14 mouse cellular contexts compared by ENCODE assay signal in the genomic region with DNA sequence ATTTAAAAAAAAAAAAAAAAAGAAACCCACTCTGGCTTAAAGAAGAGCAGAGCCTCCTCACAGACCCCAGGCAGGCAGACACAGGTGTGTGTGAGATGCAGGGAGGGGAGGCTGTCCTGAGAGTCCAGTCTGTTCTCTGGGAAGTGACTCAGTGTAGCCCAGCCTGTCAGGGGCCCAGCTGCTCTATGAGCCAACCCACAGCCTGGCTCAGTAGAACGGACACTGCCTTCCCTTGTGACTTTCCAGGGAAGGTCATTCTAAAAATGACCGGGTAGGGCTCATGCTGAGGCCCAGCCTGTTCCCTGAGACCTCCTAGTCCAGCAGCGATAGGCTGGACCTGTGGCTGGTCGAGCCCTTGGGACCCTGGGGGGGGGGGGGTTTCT.
DNase-seq lines count a peak whose midpoint lies in the region; ATAC-seq lines count a peak whose summit lies in the region.
"Had no signal": no experiment of that assay in that cellular context is flagged by ENCODE, and none has a peak within 500 bp of the region (broad histone marks: within the 10 kb centered on the region; RNA-seq: fewer than 3 reads in every experiment).

No protein-coding gene starts in this region.

- H3K4me1 ChIP-seq in embryonic facial prominence, embryonic 11.5 days (ENCODE audit: control insufficient read depth, insufficient read depth, low read length), result no peaks in the 10 kb centered on the region
- H3K4me1 ChIP-seq in embryonic facial prominence, embryonic 10.5 days, result peaks cover 15% of the 10 kb centered on the region
- H3K4me1 ChIP-seq in heart, embryonic 15.5 days (replicated peaks), result peaks cover 24% of the 10 kb centered on the region
- H3K4me1 ChIP-seq in midbrain, embryonic 13.5 days (replicated peaks), result peaks cover 27% of the 10 kb centered on the region

- no peaks in the 10 kb centered on the region for H3K27me3 ChIP-seq in embryonic facial prominence, embryonic 11.5 days (ENCODE audit: control insufficient read depth, insufficient read depth, low read length)
- H3K27me3 ChIP-seq in embryonic facial prominence, embryonic 10.5 days (replicated peaks; ENCODE audit: low read depth, poor library complexity, severe bottlenecking), result no peaks in the 10 kb centered on the region
- H3K27me3 ChIP-seq in heart, embryonic 15.5 days, result no peaks in the 10 kb centered on the region
- 0 out of 2 replicates have a peak, but pooled peaks cover 9% of the 10 kb centered on the region for H3K27me3 ChIP-seq in midbrain, embryonic 13.5 days

- 43% methylated on average over 4 of the region's 4 CpGs for WGBS in embryonic facial prominence, embryonic 11.5 days
- WGBS in embryonic facial prominence, embryonic 10.5 days, result 49% methylated on average over 4 of the region's 4 CpGs
- WGBS in heart, embryonic 15.5 days, result 15% methylated on average over 4 of the region's 4 CpGs
- WGBS in midbrain, embryonic 13.5 days, result 40% methylated on average over 4 of the region's 4 CpGs

- H3K9me3 ChIP-seq in embryonic facial prominence, embryonic 11.5 days (replicated peaks; ENCODE audit: control insufficient read depth, low read length), result no peaks in the 10 kb centered on the region
- no peaks in the 10 kb centered on the region for H3K9me3 ChIP-seq in embryonic facial prominence, embryonic 10.5 days
- no peaks in the 10 kb centered on the region for H3K9me3 ChIP-seq in heart, embryonic 15.5 days (replicated peaks)
- H3K9me3 ChIP-seq in midbrain, embryonic 13.5 days, result no peaks in the 10 kb centered on the region

- no peak overlapping the region for H3K4me3 ChIP-seq in embryonic facial prominence, embryonic 11.5 days (ENCODE audit: low read depth, low read length)
- no peak overlapping the region for H3K4me3 ChIP-seq in embryonic facial prominence, embryonic 10.5 days
- H3K4me3 ChIP-seq in heart, embryonic 15.5 days, result no peak overlapping the region
- no peak overlapping the region for H3K4me3 ChIP-seq in midbrain, embryonic 13.5 days (replicated peaks)
- H3K4me3 ChIP-seq: erythroblast, embryonic 14.5 days; gastrocnemius, adult 2 months had no signal

- no peak overlapping the region for H3K4me2 ChIP-seq in embryonic facial prominence, embryonic 11.5 days (ENCODE audit: low read depth, low read length)
- no peak overlapping the region for H3K4me2 ChIP-seq in heart, embryonic 15.5 days
- peak overlapping the region; percentile 15 for H3K4me2 ChIP-seq in midbrain, embryonic 13.5 days (replicated peaks)

- no peak for DNase-seq in embryonic facial prominence, embryonic 11.5 days (ENCODE audit: low spot score)
- DNase-seq in embryonic facial prominence, embryonic 10.5 days (ENCODE audit: low spot score), result no peak
- DNase-seq in MN1 (ENCODE audit: low spot score), result peak; percentile 34
- no peak for DNase-seq in lung, postnatal 25 days (ENCODE audit: low spot score)
- DNase-seq in lung, postnatal 10 days, result no peak
- DNase-seq: gastrocnemius, adult 2 months; kidney, postnatal 36 days had no signal

- H3K9ac ChIP-seq in embryonic facial prominence, embryonic 11.5 days (replicated peaks; ENCODE audit: low read length), result no peak overlapping the region
- H3K9ac ChIP-seq in heart, embryonic 15.5 days, result no peak overlapping the region
- H3K9ac ChIP-seq in midbrain, embryonic 13.5 days (replicated peaks), result no peak overlapping the region

- ATAC-seq in embryonic facial prominence, embryonic 11.5 days (replicated peaks; ENCODE audit: insufficient number of reproducible peaks, low FRiP score, low TSS enrichment, low read depth), result peak; percentile 34; the same call in 1 of the 2 replicates
- peak; percentile 75 for ATAC-seq in heart, embryonic 15.5 days (replicated peaks; ENCODE audit: insufficient number of reproducible peaks, insufficient read depth, low FRiP score, low read depth)
- ATAC-seq in midbrain, embryonic 13.5 days, result peak; percentile 84
- no peak for ATAC-seq in megakaryocyte, adult 5-6 weeks (ENCODE audit: poor library complexity, severe bottlenecking)
- ATAC-seq: activated CD4-positive, CD25-positive, alpha-beta regulatory T cell, adult 4 months; inflammation-experienced regulatory T-cells, adult 6 months had no signal

- H3K27ac ChIP-seq in embryonic facial prominence, embryonic 11.5 days (replicated peaks; ENCODE audit: low read depth, low read length), result no peak overlapping the region
- no peak overlapping the region; the same call in 1 of the 2 replicates for H3K27ac ChIP-seq in embryonic facial prominence, embryonic 10.5 days (replicated peaks)
- peak overlapping the region; percentile 81 for H3K27ac ChIP-seq in heart, embryonic 15.5 days
- H3K27ac ChIP-seq in midbrain, embryonic 13.5 days, result peak overlapping the region; percentile 76
- H3K27ac ChIP-seq: gastrocnemius, adult 2 months had no signal

- H3K36me3 ChIP-seq in embryonic facial prominence, embryonic 11.5 days (replicated peaks; ENCODE audit: control insufficient read depth, insufficient read depth, low read depth, low read length), result no peaks in the 10 kb centered on the region
- H3K36me3 ChIP-seq in embryonic facial prominence, embryonic 10.5 days (replicated peaks), result no peaks in the 10 kb centered on the region
- H3K36me3 ChIP-seq in heart, embryonic 15.5 days, result no peaks in the 10 kb centered on the region
- no peaks in the 10 kb centered on the region for H3K36me3 ChIP-seq in midbrain, embryonic 13.5 days
- H3K36me3 ChIP-seq: G1E had no signal

Comparison
In these comparisons a context has a peak if more than half of its experiments do, and no peak if none do; other contexts are left out.
1. H3K27ac ChIP-seq: peak in heart, embryonic 15.5 days (single experiment) and midbrain, embryonic 13.5 days (single experiment); none in embryonic facial prominence, embryonic 11.5 days (single experiment) and embryonic facial prominence, embryonic 10.5 days (single experiment).